Mouse (Mus musculus) neural tube, embryonic 10.5 days (tissue): ENCODE data around the gene Cd274.

Experiments used
- DNase-seq: peaks from one replicate; pipeline ENCODE4 v3.0.0-alpha.2; 2017; ENCODE audit warnings: low spot score; ENCODE audit errors: extremely low spot score

The Cd274 gene

DNA sequence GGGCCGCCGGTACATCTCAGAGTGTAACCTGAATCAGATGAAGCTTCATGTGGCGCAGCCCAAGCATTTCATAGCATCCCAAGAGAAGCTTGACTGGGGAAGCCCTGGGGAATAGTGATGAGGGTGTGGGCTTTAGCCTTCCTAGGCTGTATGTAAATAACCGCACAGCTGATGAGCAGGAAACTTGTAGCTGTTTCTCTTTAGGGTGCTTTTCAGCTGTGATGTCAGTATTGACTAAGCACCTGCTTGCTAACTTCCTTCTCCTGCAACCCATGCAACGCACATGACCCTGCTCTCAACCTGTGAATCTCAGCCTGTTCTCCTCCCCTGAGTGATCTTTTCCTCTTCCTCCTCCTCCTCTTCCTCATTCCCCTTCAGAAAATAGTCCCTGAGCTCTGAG, 3.2 kb upstream of the Cd274 start:
- DNase-seq: no peak

DNA sequence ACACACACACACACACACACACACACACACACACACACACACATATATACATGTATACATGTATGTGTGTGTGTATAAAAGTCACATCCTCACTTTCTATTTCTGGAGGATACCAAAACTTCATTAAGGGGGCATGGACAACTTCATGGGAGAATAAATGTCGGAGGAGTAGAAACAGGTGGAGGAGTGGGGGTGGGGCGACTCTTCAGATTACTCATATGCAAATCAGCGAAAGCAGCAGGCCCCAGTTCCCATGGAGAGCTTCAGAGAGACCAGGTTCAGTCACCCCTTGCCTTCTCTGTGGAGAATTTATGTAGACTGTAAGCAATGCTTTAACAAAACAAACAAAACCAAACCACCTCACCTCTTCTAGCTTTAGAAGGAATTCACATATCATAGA, 2.1 kb upstream of the Cd274 start:
- DNase-seq: no peak

DNA sequence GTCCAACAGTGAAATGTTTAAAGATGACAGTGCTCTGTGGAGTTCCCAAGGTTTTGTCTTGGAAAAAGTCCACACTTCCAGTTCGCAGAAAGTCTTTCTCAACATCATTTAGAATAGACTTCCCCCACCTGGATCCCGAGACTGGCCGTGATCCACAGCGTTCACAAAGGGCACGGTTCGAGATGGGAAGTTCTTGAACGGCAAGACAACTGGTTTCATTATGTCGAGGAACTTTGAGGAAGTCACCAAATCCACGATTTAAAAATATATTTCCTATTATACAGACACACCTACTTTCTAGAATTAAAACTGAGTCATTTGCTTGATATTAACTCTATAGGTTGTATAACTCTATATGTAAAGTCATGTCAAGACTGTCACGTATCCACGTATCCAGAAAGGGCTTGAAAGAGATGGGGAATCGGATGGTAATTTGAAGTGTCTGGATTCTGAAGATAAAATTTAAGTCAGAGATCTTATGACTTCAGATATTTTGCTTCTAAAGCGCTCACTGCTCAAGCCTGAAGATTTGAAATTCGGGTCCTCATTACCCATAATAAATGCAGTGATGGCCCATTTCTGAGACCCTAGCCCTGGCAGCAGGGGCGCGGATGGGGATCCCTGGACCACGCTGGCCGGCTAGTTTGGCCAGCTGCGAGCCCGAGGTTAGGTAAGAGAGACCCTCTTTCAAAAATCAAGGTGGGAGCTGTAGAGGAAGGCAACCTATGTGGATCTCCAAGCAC, 858 bp upstream of the Cd274 start:
- DNase-seq: no peak

GRCm38 (mm10) chr19:29368041-29368440, 786 bp downstream of the Cd274 start:
- DNase-seq: no peak

DNA sequence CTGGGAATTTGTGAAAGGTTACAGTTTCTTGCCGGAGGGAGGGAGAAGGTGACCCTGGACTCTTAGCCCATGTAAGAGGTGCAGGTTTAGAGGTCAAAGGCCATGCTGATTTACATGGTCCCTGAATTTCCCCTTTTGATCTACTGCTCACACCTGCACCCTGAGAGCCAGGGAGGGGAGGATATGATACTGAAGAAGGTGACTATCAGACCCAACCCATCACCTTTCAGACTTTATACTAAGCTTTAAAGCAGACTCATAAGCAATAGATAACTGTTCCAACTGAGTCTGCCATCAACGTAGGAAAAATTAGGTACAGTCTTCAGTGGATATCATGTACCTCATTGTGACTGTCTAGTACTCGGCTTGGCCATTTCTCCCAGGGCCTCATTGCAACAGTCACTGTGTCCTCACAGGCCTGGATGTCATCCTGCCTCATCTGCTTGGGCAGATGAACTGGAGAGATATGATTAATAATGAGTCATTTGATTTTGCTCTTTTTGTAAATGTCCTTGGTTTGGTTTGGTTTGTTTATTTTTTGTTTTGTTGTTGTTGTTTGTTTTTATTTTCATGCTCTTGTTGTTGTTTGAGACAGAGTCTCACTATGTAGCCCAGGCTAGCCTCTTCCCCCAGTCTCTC, 1.5 kb downstream of the Cd274 start:
- no peak for DNase-seq

GRCm38 (mm10) chr19:29370112-29370511, 2.9 kb downstream of the Cd274 start:
- no peak for DNase-seq

DNA sequence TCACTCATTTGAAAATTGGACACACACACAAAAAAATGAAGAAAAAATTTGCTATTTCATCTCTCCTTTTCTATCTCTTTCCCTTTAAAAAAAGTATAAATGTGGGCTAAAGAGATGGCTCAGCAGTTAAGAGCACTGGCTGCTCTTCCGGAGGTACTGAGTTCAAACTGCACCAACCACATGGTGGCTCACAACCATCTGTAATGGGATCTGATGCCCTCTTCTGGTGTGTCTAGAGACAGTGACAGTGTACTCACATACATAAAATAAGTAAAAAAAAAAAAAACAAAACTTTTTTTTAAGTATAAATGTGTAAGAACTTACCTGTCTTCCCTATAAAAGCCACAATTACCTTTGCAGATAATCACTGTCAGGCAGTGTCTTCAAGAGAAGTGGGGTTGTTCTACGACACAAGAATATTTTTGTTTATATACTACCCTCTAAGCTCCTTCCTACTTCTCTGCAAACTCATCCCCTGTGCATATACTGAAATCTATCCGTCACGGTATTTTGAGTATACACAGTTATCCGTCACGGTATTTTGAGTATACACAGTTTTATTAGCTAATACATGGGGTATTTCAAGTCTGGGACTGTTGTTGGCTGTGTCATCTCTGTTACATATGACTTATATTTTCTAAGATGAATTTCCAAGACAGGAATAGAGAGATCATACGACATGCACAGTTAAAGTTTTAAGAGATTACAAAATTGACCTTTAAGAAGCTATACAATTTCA, 3.5 kb downstream of the Cd274 start:
- DNase-seq: no peak

DNA sequence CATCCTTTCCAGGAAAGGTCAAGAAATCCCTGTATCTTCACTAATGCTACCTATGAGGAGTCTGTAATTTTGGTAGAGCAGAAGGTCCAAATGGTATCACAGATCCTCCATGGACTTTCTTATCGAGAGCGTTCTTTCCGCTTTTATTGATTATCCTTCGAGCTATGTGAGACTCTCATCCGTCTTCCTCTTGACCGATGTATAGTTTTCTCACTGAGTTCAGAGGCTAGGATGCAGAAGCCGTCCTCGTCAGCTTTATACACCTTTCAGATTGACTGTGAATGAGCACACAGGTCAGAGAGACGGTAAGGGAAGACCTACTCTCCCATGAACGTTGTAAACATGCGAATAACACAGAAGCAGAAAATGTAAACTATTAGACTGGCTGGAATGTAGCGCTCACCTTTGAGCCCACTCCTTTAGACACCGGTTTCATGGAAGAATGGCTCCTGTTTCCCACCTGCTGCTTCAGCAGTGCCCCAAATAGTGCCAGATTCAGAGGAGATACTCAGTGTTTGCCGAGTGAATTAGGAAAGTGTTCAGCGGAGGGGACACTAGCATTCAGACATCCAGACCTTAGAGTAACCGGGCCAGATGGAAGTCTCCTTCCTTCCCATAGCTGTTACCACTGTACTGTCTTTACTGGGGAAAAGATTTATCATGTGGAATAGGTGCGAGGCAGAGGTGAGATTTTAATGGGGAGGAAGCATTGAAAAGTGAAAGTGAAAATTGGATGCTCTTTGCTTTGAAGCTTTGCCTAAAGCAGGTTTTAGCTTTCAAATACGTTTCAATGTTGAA, 4.2 kb downstream of the Cd274 start:
- no peak for DNase-seq

- DNase-seq: no peak
These were observed 4.9 kb downstream of the Cd274 start for GRCm38 (mm10) chr19:29372138-29372537.

GRCm38 (mm10) chr19:29372621-29373020, 5.4 kb downstream of the Cd274 start:
- no peak for DNase-seq

DNA sequence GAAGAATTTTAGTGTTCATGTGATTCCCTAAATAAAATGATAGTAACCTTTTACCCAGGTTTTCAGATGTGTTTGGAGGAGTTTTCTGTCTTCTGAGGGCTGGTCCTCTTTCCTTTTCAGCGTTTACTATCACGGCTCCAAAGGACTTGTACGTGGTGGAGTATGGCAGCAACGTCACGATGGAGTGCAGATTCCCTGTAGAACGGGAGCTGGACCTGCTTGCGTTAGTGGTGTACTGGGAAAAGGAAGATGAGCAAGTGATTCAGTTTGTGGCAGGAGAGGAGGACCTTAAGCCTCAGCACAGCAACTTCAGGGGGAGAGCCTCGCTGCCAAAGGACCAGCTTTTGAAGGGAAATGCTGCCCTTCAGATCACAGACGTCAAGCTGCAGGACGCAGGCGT, 6.2 kb downstream of the Cd274 start:
- DNase-seq: no peak

- no peak for DNase-seq
These were observed 7.7 kb downstream of the Cd274 start for GRCm38 (mm10) chr19:29374947-29375346.

- DNase-seq: no peak
These were observed 9.1 kb downstream of the Cd274 start for GRCm38 (mm10) chr19:29376382-29376781.

GRCm38 (mm10) chr19:29379839-29380603, 12.8 kb downstream of the Cd274 start:
- DNase-seq: no peak

GRCm38 (mm10) chr19:29383368-29383767, 16.1 kb downstream of the Cd274 start:
- DNase-seq: no peak

DNA sequence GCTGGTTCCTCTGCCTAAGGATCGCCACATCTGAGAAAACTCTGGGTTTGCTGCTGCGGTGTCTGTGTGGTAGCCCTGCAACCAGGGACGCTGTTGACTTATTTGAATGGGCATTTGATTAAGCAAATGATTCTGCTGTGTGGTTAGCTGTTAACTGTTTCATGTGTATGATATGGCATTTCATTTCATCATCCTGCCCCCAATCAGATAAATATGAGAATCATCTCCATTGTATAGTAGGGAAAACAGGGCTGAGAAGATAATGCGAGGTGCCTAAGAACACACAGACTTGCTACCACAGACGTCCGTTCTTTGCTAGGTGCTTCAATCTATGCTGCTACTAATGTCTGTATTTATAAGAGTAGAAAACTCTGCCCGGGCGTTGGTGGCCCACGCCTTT, 17.2 kb downstream of the Cd274 start:
- no peak for DNase-seq

DNA sequence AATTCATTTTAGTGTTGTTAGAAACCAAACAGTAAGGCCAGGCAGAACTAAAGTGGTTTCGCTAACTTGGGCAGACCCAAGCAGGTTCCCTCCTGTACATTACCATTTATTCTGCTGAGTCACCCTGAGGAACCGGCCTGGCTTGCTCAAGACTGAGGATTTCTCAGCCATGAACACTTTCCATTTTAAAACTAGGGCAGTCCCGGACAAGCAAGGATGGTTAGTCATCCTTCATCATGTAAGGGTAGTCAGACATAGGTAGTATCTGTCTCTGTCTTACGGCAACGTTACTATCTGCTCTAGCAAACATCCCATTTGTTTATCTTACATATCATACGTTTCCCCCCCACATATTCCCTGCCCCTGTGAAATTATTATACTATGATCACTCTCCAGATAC, 17.7 kb downstream of the Cd274 start:
- DNase-seq: no peak

- DNase-seq: no peak
These were observed 18.6 kb downstream of the Cd274 start for GRCm38 (mm10) chr19:29385822-29386221.

DNA sequence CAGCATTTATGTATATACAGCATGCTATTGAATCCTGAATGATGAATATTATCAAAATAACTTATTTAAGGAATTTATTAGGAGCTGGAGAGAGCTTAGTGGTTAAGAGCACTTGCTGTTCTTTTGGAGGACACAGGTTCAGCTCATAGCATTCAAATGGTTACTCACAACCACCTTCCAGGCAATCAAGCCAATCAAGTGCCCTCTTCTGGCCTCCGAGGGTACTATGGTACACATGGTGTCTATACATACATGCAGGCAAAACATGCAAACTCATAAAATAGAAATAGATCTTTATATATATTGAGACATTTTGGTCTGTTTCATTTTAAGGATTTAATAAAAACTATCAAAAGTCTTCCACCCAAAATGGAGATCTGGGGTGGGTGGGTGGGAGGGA, 21.6 kb downstream of the Cd274 start:
- DNase-seq: no peak

- DNase-seq: no peak
These were observed 23.2 kb downstream of the Cd274 start for GRCm38 (mm10) chr19:29390483-29390882.

DNA sequence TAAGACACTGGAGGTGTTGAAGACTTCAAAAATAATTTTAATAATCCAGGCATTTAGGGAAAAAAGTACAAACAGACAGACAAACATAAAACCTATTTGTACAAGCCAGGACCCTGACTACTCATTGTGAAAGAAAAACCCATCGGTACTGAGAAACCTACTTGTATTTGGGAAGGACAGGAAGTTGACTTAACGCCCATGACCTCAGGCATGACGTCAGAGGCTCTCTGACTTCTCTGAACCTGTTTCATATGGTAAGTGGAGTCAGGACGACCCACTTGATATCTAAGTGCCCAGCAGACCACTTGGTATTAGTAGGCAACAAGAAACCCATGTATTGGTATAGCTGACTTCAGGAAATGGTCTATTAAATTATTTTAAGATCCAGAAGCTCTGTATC, 24.0 kb downstream of the Cd274 start:
- no peak for DNase-seq
